Mouse (Mus musculus): ENCODE results near the gene Ifnar1. TPM values are rescaled to one million over a fixed set of nuclear protein-coding genes. Genes with fewer than 3 reads are reported as not detected.
A peak's percentile ranks its signal among the peaks of the same experiment; 100 is the strongest.

Gene Ifnar1
- polyA plus RNA-seq, 1 experiment: 12.4 TPM

- 65% methylated on average over 7 of the region's 7 CpGs for whole genome bisulfite sequencing
- no peak overlapping the region for H3K27ac ChIP-seq (ENCODE audit: insufficient read depth, low read depth, low read length)
Observed at GRCm38 (mm10) chr16:91517020-91517419, 32.0 kb downstream of the Ifnar1 start.

GRCm38 (mm10) chr16:91522040-91522439 lies 37.0 kb downstream of the Ifnar1 start:
- peak overlapping the region; percentile 68 for H3K27ac ChIP-seq (ENCODE audit: insufficient read depth, low read depth, low read length)
- TF ChIP-seq POLR2A (IDR thresholded peaks at IDR 0.05; ENCODE audit: low read depth, low read length) (no peak), CTCF (IDR thresholded peaks at IDR 0.05; ENCODE audit: extremely low read depth, insufficient read length, insufficient replicate concordance, low read depth, low read length) (no peak)

More at GRCm38 (mm10) chr16:91517020-91517419, 32.0 kb downstream of the Ifnar1 start:
- H3K27me3 ChIP-seq (ENCODE audit: control insufficient read depth, insufficient read depth, low read length): no peaks in the 10 kb centered on the region
- H3K36me3 ChIP-seq (ENCODE audit: control insufficient read depth, insufficient read depth, low read length): no peaks in the 10 kb centered on the region
- TF ChIP-seq CTCF (IDR thresholded peaks at IDR 0.05; ENCODE audit: extremely low read depth, insufficient read length, insufficient replicate concordance, low read depth, low read length) (no peak), POLR2A (IDR thresholded peaks at IDR 0.05; ENCODE audit: low read depth, low read length) (no peak)
- H3K4me3 ChIP-seq (ENCODE audit: low read depth, low read length): no peak overlapping the region
- no peaks in the 10 kb centered on the region for H3K4me1 ChIP-seq (ENCODE audit: control insufficient read depth, insufficient read depth, insufficient read length, low read length)

GRCm38 (mm10) chr16:91522479-91523309 lies 37.7 kb downstream of the Ifnar1 start:
- no peak for TF ChIP-seq POLR2A (IDR thresholded peaks at IDR 0.05; ENCODE audit: low read depth, low read length)
- no peak for TF ChIP-seq CTCF (IDR thresholded peaks at IDR 0.05; ENCODE audit: extremely low read depth, insufficient read length, insufficient replicate concordance, low read depth, low read length)
- Histone ChIP-seq H3K27ac (ENCODE audit: insufficient read depth, low read depth, low read length) (peak overlapping the region; percentile 68), H3K27me3 (ENCODE audit: control insufficient read depth, insufficient read depth, low read length) (no peaks in the 10 kb centered on the region), H3K4me3 (ENCODE audit: low read depth, low read length) (no peak overlapping the region), H3K4me1 (ENCODE audit: control insufficient read depth, insufficient read depth, insufficient read length, low read length) (peaks cover 15% of the 10 kb centered on the region; the same call in 1 of the 2 replicates), H3K36me3 (ENCODE audit: control insufficient read depth, insufficient read depth, low read length) (no peaks in the 10 kb centered on the region)
- 73% methylated on average over 18 of the region's 18 CpGs for WGBS

More at GRCm38 (mm10) chr16:91522040-91522439, 37.0 kb downstream of the Ifnar1 start:
- Histone ChIP-seq H3K4me3 (ENCODE audit: low read depth, low read length) (no peak overlapping the region), H3K4me1 (ENCODE audit: control insufficient read depth, insufficient read depth, insufficient read length, low read length) (peaks cover 15% of the 10 kb centered on the region; the same call in 1 of the 2 replicates), H3K36me3 (ENCODE audit: control insufficient read depth, insufficient read depth, low read length) (no peaks in the 10 kb centered on the region), H3K27me3 (ENCODE audit: control insufficient read depth, insufficient read depth, low read length) (no peaks in the 10 kb centered on the region)
- 78% methylated on average over 5 of the region's 5 CpGs for WGBS

DNA sequence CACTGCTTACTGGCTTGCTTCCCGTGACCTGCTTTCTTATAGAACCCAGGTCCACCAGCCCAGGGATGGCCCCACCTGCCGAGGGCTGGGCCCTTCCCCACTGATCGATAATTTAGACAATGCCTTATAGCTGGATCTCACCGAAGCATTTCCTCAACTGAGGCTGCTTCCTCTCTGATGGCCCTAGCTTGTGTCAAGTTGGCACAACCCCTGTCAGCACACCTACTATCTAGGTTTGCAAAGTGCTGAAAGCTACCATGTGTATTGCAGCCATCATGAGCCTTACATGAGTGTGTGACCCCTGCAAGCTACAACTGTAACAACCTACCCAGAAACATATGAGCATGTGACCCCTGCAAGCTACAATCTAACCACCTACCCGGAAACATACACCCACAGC lies 39.2 kb downstream of the Ifnar1 start:
- 47% methylated on average over 5 of the region's 5 CpGs for WGBS
- Histone ChIP-seq H3K27me3 (ENCODE audit: control insufficient read depth, insufficient read depth, low read length) (no peaks in the 10 kb centered on the region), H3K36me3 (ENCODE audit: control insufficient read depth, insufficient read depth, low read length) (no peaks in the 10 kb centered on the region), H3K27ac (ENCODE audit: insufficient read depth, low read depth, low read length) (peak overlapping the region; percentile 35; the same call in 1 of the 2 replicates), H3K4me1 (ENCODE audit: control insufficient read depth, insufficient read depth, insufficient read length, low read length) (peaks cover 15% of the 10 kb centered on the region; the same call in 1 of the 2 replicates), H3K4me3 (ENCODE audit: low read depth, low read length) (no peak overlapping the region)
- TF ChIP-seq CTCF (IDR thresholded peaks at IDR 0.05; ENCODE audit: extremely low read depth, insufficient read length, insufficient replicate concordance, low read depth, low read length) (no peak), POLR2A (IDR thresholded peaks at IDR 0.05; ENCODE audit: low read depth, low read length) (no peak)

DNA sequence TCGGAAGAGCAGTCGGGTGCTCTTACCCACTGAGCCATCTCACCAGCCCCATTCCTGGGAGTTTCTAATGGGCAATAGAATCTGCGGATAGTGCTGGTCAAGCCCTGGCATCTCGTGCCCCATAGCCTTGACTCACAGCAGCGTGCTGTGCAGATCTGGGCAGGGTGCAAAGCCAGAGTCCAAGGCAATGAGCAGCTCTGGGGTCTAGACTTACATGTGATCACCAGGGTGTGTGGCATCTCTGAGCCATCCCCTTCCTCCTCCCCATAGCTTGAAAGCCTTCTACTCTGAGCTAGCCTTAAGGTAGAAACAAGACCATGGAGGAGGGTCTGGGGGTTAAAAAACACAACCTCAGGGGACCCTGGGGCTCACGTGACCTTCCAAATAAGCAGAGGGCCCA lies 41.2 kb downstream of the Ifnar1 start:
- TF ChIP-seq POLR2A (IDR thresholded peaks at IDR 0.05; ENCODE audit: low read depth, low read length) (no peak), CTCF (IDR thresholded peaks at IDR 0.05; ENCODE audit: extremely low read depth, insufficient read length, insufficient replicate concordance, low read depth, low read length) (no peak)
- WGBS: 92% methylated on average over 6 of the region's 6 CpGs
- Histone ChIP-seq H3K4me3 (ENCODE audit: low read depth, low read length) (no peak overlapping the region), H3K4me1 (ENCODE audit: control insufficient read depth, insufficient read depth, insufficient read length, low read length) (peaks cover 15% of the 10 kb centered on the region; the same call in 1 of the 2 replicates), H3K27me3 (ENCODE audit: control insufficient read depth, insufficient read depth, low read length) (no peaks in the 10 kb centered on the region), H3K27ac (ENCODE audit: insufficient read depth, low read depth, low read length) (no peak overlapping the region), H3K36me3 (ENCODE audit: control insufficient read depth, insufficient read depth, low read length) (no peaks in the 10 kb centered on the region)

DNA sequence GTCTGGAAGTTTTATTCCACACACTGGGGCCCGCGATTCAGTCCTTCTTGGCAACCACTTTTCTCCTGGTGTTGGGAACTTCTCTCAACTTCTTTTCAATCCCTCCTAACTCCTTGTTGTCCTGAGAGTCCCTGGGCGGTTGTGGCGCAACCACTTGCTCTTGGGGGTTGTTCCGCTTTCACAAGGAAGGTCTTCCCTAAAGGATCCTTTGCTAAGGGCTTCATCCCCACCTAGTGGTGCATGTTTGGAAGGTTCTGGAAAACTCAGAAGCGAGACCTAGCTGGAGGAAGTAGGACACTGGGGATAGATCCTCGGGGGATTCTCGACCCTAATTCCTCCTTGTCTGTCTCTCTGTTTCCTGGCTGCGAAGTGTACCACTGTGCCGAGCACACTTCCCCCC lies 42.0 kb downstream of the Ifnar1 start:
- no peak overlapping the region for H3K27ac ChIP-seq (ENCODE audit: insufficient read depth, low read depth, low read length)
- WGBS: 69% methylated on average over 10 of the region's 10 CpGs
- H3K4me1 ChIP-seq (ENCODE audit: control insufficient read depth, insufficient read depth, insufficient read length, low read length): peaks cover 15% of the 10 kb centered on the region; the same call in 1 of the 2 replicates
- TF ChIP-seq POLR2A (IDR thresholded peaks at IDR 0.05; ENCODE audit: low read depth, low read length) (no peak), CTCF (IDR thresholded peaks at IDR 0.05; ENCODE audit: extremely low read depth, insufficient read length, insufficient replicate concordance, low read depth, low read length) (peak; percentile 24; the same call in 1 of the 2 replicates)
- H3K4me3 ChIP-seq (ENCODE audit: low read depth, low read length): no peak overlapping the region
- H3K27me3 ChIP-seq (ENCODE audit: control insufficient read depth, insufficient read depth, low read length): no peaks in the 10 kb centered on the region
- no peaks in the 10 kb centered on the region for H3K36me3 ChIP-seq (ENCODE audit: control insufficient read depth, insufficient read depth, low read length)

DNA sequence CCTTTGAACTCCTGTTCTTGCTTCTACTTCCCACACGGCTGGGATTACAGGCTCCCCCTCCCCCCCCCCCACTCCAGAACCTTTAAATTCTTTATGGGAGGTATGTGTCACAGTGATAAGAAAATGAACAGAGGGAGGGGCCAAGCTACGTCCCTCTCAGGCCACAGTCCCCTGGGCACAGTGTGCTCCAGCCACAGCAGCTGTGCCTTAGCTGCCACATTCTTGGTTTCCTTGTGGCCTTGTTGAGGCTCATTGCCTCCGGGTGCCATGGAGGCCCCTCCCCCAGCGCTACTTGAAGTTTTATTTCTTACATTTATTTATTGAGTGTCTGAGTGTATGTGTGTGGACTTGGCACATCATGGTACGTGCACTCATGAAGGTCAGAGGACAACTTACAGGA lies 42.5 kb downstream of the Ifnar1 start:
- Histone ChIP-seq H3K4me3 (ENCODE audit: low read depth, low read length) (no peak overlapping the region), H3K36me3 (ENCODE audit: control insufficient read depth, insufficient read depth, low read length) (no peaks in the 10 kb centered on the region), H3K27me3 (ENCODE audit: control insufficient read depth, insufficient read depth, low read length) (no peaks in the 10 kb centered on the region), H3K27ac (ENCODE audit: insufficient read depth, low read depth, low read length) (no peak overlapping the region), H3K4me1 (ENCODE audit: control insufficient read depth, insufficient read depth, insufficient read length, low read length) (peaks cover 17% of the 10 kb centered on the region; the same call in 1 of the 2 replicates)
- TF ChIP-seq POLR2A (IDR thresholded peaks at IDR 0.05; ENCODE audit: low read depth, low read length): no peak
- no peak for TF ChIP-seq CTCF (IDR thresholded peaks at IDR 0.05; ENCODE audit: extremely low read depth, insufficient read length, insufficient replicate concordance, low read depth, low read length)
- WGBS: 23% methylated on average over 5 of the region's 5 CpGs
